Mouse (Mus musculus): Measurements from ENCODE around the gene Gadd45a. TPM values are rescaled to one million over a fixed set of nuclear protein-coding genes. Genes with fewer than 3 reads are reported as not detected.

Gene Gadd45a
- polyA plus RNA-seq, 1 experiment from 2014 or later = 70.7 TPM

DNA sequence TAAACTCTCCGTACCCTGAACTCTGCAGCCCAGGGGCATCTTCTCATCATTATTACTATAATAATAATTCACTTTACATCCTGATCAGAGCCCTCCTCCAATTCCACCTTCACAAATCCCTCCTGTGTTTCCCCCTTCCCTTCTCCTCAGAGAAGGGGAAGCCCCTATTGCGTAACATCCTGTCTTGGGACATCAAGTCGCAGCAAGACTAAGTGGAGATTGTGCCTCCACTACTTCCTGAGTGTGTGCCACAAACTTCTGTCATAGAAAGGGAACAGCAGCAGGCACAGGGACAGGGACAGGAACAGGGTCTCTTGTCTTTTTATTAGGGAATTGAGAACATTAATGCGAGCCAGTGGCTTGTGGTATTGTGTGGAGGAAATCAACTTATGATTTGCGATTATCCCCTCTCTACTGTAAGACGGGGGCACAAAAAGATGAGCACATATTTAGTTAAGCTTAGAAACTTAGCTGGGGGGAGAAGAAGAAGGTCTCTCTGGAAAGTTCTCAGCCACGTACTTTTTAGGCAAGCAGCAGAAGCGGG lies 32.0 kb upstream of the Gadd45a start:
- Histone ChIP-seq H3K27me3 (ENCODE audit: insufficient read depth, low read length) (no peaks in the 10 kb centered on the region), H3K27ac (peak overlapping the region; percentile 36; the same call in 1 of the 2 replicates), H3K4me2 (ENCODE audit: low read length) (no peak overlapping the region), H3K9me3 (replicated peaks; ENCODE audit: low read length) (no peaks in the 10 kb centered on the region), H3K4me1 (replicated peaks; ENCODE audit: insufficient read depth, low read length) (peaks cover 12% of the 10 kb centered on the region; the same call in 1 of the 2 replicates), H3K4me3 (replicated peaks; ENCODE audit: low read depth, low read length) (no peak overlapping the region), H3K36me3 (ENCODE audit: insufficient read depth, low read length) (no peaks in the 10 kb centered on the region), H3K9ac (ENCODE audit: low read depth, low read length) (no peak overlapping the region)
- TF ChIP-seq CTCF (IDR thresholded peaks at IDR 0.05; ENCODE audit: low read depth) = no peak
- no peak for ATAC-seq (replicated peaks; ENCODE audit: low FRiP score, low read depth)
- WGBS = 73% methylated on average over 8 of the region's 8 CpGs
- DNase-seq (ENCODE audit: low spot score) = no peak

- WGBS = 81% methylated on average over 5 of the region's 5 CpGs
- Histone ChIP-seq H3K9ac (ENCODE audit: low read depth, low read length) (no peak overlapping the region), H3K36me3 (ENCODE audit: insufficient read depth, low read length) (no peaks in the 10 kb centered on the region), H3K4me2 (ENCODE audit: low read length) (no peak overlapping the region), H3K9me3 (replicated peaks; ENCODE audit: low read length) (no peaks in the 10 kb centered on the region), H3K27me3 (ENCODE audit: insufficient read depth, low read length) (no peaks in the 10 kb centered on the region), H3K27ac (no peak overlapping the region), H3K4me3 (replicated peaks; ENCODE audit: low read depth, low read length) (no peak overlapping the region), H3K4me1 (replicated peaks; ENCODE audit: insufficient read depth, low read length) (no peaks in the 10 kb centered on the region)
- ATAC-seq (replicated peaks; ENCODE audit: low FRiP score, low read depth) = no peak
- no peak for DNase-seq (ENCODE audit: low spot score)
- TF ChIP-seq CTCF (IDR thresholded peaks at IDR 0.05; ENCODE audit: low read depth) = peak; percentile 54
These were observed 22.8 kb upstream of the Gadd45a start for GRCm38 (mm10) chr6:67060057-67060456.

GRCm38 (mm10) chr6:67057991-67058696 lies 20.9 kb upstream of the Gadd45a start:
- H3K4me2 ChIP-seq (ENCODE audit: low read length) = no peak overlapping the region
- no peak for ATAC-seq (replicated peaks; ENCODE audit: low FRiP score, low read depth)
- no peak for DNase-seq (ENCODE audit: low spot score)
- no peaks in the 10 kb centered on the region for H3K4me1 ChIP-seq (replicated peaks; ENCODE audit: insufficient read depth, low read length)
- H3K27ac ChIP-seq = no peak overlapping the region
- WGBS = 90% methylated on average over 7 of the region's 7 CpGs
- no peak for TF ChIP-seq CTCF (IDR thresholded peaks at IDR 0.05; ENCODE audit: low read depth)
- no peaks in the 10 kb centered on the region for H3K36me3 ChIP-seq (ENCODE audit: insufficient read depth, low read length)
- H3K9ac ChIP-seq (ENCODE audit: low read depth, low read length) = no peak overlapping the region
- no peaks in the 10 kb centered on the region for H3K9me3 ChIP-seq (replicated peaks; ENCODE audit: low read length)
- H3K4me3 ChIP-seq (replicated peaks; ENCODE audit: low read depth, low read length) = no peak overlapping the region
- no peaks in the 10 kb centered on the region for H3K27me3 ChIP-seq (ENCODE audit: insufficient read depth, low read length)

- no peak overlapping the region for H3K27ac ChIP-seq
- ATAC-seq (replicated peaks; ENCODE audit: low FRiP score, low read depth) = no peak
- no peaks in the 10 kb centered on the region for H3K27me3 ChIP-seq (ENCODE audit: insufficient read depth, low read length)
- no peaks in the 10 kb centered on the region for H3K36me3 ChIP-seq (ENCODE audit: insufficient read depth, low read length)
- 86% methylated on average over 5 of the region's 5 CpGs for WGBS
- no peak overlapping the region for H3K4me3 ChIP-seq (replicated peaks; ENCODE audit: low read depth, low read length)
- TF ChIP-seq CTCF (IDR thresholded peaks at IDR 0.05; ENCODE audit: low read depth) = no peak
- no peaks in the 10 kb centered on the region for H3K4me1 ChIP-seq (replicated peaks; ENCODE audit: insufficient read depth, low read length)
- no peak overlapping the region for H3K9ac ChIP-seq (ENCODE audit: low read depth, low read length)
- no peak for DNase-seq (ENCODE audit: low spot score)
- H3K9me3 ChIP-seq (replicated peaks; ENCODE audit: low read length) = no peaks in the 10 kb centered on the region
- H3K4me2 ChIP-seq (ENCODE audit: low read length) = no peak overlapping the region
These were observed 20.3 kb upstream of the Gadd45a start for GRCm38 (mm10) chr6:67057574-67057973.

- no peak for ATAC-seq (replicated peaks; ENCODE audit: low FRiP score, low read depth)
- H3K27ac ChIP-seq = no peak overlapping the region
- H3K4me2 ChIP-seq (ENCODE audit: low read length) = no peak overlapping the region
- DNase-seq (ENCODE audit: low spot score) = no peak
- H3K27me3 ChIP-seq (ENCODE audit: insufficient read depth, low read length) = no peaks in the 10 kb centered on the region
- H3K36me3 ChIP-seq (ENCODE audit: insufficient read depth, low read length) = no peaks in the 10 kb centered on the region
- H3K9ac ChIP-seq (ENCODE audit: low read depth, low read length) = no peak overlapping the region
- no peaks in the 10 kb centered on the region for H3K4me1 ChIP-seq (replicated peaks; ENCODE audit: insufficient read depth, low read length)
- 60% methylated on average over 3 of the region's 3 CpGs for WGBS
- no peaks in the 10 kb centered on the region for H3K9me3 ChIP-seq (replicated peaks; ENCODE audit: low read length)
- no peak overlapping the region for H3K4me3 ChIP-seq (replicated peaks; ENCODE audit: low read depth, low read length)
- no peak for TF ChIP-seq CTCF (IDR thresholded peaks at IDR 0.05; ENCODE audit: low read depth)
These were observed 19.8 kb upstream of the Gadd45a start for GRCm38 (mm10) chr6:67056889-67057564.

DNA sequence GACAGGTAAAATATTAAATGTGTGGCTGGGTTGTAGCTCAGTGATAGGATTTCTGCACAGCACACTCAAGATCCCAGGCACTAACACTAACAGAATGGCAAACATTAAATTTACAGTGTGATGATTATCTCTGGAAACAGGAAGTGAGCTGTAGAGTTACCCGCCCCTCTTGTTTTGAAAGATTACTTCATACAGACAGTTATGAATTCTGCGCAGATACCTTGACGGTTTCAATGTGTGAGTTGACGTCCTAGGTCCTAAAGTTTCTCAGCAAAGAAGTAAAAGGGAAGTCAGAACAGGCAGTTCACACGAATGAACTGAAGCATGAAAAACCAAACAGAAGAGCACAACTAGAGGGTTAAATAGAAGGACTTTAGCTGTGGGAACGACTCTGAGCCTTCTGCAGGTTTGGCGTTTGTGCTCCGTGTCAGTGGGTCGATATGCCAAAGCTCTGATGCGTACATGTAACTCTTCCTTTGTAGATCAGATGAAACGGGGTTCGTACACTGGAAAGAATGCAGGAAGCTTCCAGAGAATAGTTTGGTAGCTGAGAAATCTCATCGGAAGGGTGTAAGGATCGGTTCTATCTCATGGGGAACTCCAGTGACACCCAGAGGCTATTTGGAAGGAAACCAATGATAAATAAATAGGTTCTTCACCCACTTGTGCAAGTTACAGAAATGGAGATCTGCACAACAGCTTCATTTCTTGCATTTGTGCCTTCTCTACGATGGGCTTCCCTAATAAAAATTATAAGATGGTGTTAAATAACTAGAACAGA lies 19.0 kb upstream of the Gadd45a start:
- Histone ChIP-seq H3K27ac (no peak overlapping the region), H3K9me3 (replicated peaks; ENCODE audit: low read length) (no peaks in the 10 kb centered on the region), H3K4me3 (replicated peaks; ENCODE audit: low read depth, low read length) (no peak overlapping the region), H3K27me3 (ENCODE audit: insufficient read depth, low read length) (no peaks in the 10 kb centered on the region), H3K4me2 (ENCODE audit: low read length) (no peak overlapping the region), H3K4me1 (replicated peaks; ENCODE audit: insufficient read depth, low read length) (no peaks in the 10 kb centered on the region), H3K36me3 (ENCODE audit: insufficient read depth, low read length) (no peaks in the 10 kb centered on the region), H3K9ac (ENCODE audit: low read depth, low read length) (no peak overlapping the region)
- 53% methylated on average over 15 of the region's 15 CpGs for WGBS
- TF ChIP-seq CTCF (IDR thresholded peaks at IDR 0.05; ENCODE audit: low read depth) = no peak
- ATAC-seq (replicated peaks; ENCODE audit: low FRiP score, low read depth) (no peak), DNase-seq (ENCODE audit: low spot score) (no peak)
